Mouse (Mus musculus) thymus, postnatal 14 days (tissue): Measurements from ENCODE around the gene St5.

Experiments
- DNase-seq: peaks from one replicate; pipeline ENCODE4 v3.0.0; 2021

Gene St5

DNA sequence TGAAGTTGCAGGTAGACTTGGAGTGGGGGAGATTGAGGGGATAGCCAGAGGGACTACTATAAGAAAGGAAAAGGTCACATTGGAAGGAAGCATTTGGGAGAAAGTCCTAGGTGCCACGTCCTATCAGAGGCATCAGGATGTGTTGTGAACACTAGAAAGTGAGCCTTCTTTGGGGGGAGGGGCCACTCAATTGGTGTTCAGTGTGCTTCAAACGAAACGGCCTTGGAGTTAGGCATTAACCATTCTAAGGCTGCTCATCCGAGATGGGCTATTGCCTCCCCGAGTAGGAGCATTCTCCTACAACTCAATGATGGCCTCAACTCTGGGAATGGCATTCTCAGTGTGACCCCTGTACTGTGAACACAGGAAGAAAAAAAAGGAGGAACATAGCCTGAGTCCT lies 140.7 kb downstream of the St5 start:
- DNase-seq, result no peak

DNA sequence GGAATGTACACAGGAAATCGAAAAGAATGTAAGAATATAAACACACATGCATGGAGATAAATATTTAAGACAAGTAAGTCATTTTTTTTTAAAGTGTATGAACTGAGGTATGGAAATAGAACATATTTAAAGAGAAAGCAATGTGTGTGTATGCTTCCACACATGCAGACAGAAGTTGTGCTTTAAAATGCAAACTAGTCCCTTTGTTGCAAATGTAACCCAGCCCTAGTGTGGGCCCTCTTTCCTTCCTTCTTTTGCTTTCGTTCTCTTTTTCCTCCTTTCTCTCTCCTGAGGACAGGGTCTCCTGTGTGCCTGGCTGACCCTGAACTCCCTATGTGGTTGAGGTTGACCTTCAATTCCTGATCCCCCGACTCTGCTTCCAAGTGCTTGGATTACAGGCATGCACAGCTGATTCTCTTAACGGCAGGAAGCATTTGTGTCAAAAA lies 141.2 kb downstream of the St5 start:
- no peak for DNase-seq

DNA sequence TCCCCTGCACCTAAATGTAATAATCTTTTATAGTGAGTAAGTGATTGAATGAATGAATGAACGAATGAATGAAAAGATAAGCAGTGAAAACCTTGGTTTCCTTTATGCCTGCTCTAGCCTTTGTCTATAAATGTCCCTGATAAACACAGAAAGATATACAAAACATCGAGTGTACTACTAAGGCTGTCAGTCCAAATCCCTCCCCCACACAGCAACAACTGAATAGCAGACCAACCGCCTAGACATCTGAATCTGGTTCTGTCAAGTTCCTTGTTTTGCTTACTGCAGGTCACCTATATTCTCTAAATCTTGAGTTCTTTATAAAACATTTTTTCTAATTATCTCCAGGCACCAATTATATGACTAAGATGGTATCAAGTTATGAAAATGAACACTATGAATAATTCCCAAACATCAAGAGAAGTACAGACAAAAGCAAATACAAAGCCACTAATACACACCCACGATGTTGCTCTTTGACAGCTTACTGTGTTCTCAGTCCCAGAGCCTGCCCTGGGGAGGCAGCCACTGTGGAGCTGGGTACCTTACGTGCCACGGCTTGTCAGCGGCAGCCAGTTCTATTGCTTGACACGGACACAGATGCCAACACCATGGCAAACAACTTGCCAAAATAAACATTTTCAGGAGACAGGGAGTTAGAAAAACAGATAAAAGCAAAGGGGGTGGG lies 141.8 kb downstream of the St5 start:
- DNase-seq, result no peak

DNA sequence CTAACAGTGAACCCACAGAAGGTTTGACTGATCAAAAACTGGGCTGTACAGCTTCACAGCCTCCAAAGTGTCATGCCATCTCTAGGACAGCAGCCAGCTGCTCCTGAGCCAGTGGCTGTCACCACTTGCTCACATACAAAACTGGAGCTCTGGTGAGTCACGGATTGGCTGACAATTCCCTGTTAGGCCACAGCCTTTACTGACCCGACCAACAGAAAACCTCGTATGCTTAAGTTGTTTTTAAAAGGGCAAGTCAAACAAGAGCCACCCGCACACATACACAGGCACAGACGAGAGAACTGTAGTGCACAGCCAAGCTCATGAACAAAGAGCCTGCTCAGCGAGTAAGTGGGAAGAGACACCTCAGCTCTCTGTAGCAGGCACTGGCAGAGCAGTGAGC lies 143.9 kb downstream of the St5 start:
- DNase-seq, result no peak

DNA sequence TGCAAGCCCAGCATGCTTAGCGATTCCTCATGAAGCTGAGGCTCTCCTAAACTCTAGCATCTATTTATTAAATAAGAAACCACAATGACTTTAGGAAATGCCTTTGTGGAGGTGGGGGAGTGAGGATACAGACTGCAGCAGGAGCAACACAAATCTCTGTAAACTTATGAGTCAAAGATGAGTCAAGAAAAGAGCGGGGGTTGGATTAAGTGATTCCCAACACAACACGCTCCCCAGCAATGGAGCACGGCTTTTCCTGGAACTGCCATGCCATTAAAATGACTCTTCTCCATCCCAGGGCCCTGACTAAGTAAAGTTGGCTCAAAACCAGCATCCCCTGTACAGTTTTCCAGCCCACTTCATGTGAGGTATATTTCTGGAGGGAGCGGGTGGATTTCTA lies 156.7 kb downstream of the St5 start:
- no peak for DNase-seq

DNA sequence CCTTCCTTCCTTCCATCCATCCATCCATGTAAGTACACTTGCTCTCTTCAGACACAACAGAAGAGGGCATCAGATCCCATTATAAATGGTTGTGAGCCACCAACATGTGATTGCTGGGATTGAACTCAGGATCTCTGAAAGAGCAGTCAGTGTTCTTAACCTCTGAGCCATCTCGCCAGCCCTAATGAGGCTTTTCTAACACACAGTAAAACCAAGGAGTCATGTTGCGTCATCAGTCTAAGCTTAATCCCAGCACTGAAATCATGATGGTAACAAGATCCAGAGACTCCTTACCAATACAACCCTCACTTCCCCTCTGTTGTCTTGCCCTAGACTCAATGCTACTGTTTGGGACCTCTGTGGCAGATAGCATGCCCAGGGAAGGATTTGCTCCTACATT lies 157.2 kb downstream of the St5 start:
- no peak for DNase-seq

DNA sequence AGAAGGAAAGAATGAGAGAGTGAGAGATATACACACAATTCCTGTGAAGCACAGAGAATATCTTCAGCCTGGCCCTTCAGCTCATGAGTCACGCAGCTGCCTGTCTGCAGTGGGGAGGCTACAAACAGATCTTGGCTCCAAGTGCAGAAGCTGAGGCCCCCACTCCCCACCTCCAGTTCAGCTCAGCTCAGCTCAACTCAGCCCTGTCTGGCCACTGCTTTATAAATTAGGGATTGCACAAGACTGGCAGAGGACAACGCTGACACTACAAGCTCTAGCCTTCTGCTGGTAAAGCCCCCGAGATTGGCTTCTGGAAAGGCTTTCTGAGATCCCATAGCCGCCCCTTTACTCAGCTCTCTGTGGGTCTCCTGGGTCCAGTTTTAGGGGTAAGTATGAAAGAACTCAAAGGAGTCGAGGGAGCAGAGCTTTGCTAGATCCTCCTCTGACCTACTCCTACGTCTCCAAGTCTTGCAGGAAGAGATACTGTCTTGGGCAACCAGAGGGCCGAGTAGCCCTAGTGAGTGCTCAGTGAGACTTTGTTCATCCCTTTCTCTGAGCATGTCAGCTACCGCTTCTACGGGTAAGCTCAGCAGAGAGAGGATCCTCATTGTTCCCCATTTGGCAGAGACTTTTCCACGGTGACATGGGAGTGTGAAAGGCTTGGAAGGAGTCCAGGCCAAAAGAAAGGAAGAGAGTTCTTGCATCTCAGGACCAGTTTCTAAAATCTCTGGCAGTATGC lies 158.0 kb downstream of the St5 start:
- no peak for DNase-seq

DNA sequence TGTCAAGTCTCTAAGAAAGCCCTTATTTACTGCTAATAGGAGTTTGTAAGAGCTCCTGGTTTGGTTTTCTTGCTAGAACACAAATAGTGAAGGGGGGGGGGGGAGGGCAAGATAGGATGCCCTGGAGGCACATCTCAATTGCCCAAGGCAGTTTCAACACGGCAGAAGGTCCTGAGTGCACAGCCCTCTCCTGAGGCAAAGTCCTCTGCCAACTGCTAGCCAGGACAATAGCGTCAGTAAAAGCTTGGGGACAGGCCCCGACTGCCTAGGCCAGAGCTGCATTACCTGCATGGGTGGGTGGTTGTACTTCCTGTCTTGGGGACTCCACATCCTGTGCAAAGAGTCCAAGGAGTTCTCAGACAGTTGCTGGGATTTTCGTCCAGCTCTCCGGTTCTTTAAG lies 158.6 kb downstream of the St5 start:
- no peak for DNase-seq

DNA sequence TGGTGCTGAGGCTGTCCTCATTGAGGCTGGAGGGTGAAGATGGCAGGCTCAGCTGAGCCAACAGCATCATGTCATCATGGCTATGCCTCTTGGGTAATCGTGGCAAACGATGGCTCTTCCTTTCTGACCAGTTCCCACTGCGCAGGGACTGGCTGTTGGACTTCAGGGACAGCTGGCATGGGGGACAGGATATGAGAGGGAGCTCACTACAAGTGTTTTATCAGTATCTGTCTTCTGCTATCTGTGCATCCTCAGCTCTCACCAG lies 161.1 kb downstream of the St5 start:
- no peak for DNase-seq

GRCm38 (mm10) chr7:109541609-109542363 lies 161.6 kb downstream of the St5 start:
- DNase-seq, result no peak

DNA sequence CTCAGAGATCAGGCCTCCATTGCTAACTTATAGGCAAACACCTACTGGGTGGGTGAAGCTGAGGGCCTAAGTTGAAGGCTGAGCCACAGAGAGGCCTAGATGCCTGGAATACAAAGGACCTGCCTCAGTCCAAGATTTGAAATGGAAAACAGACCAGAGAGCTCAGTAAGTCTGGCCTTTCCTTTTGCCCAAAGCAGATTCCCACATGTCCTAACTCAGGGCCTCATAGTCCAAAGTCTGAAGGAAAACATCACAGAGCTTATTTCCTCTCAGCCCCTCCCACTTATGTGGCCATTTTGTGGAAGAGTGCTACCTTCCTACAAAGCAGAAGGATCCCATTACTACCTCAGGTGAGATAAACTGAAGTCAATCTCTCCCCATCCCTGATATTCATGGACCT lies 162.5 kb downstream of the St5 start:
- DNase-seq, result no peak

- no peak for DNase-seq
Measured at GRCm38 (mm10) chr7:109536451-109536946, 166.9 kb downstream of the St5 start.

GRCm38 (mm10) chr7:109534921-109535320 lies 168.5 kb downstream of the St5 start:
- no peak for DNase-seq

- no peak for DNase-seq
Measured at GRCm38 (mm10) chr7:109533888-109534287, 169.5 kb downstream of the St5 start.

DNA sequence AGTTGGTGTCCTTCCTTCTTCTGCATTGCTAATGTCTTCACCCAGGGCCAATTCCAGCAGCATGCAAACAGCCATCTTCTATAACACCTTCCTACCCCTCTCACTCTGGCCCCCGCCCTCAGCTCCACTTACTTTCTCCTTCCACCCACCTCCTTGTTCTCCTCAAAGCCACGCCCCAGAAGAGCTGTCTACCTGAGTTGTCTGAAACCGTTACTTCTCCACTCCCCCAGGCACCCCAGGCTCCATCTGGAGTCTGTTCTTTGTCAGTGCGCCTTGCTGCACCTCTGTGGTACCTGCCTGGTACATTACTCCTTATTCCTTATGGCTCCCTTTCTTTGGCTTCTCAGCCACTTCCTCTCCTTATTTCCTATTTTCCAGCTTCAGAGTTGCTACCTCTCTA lies 170.3 kb downstream of the St5 start:
- DNase-seq, result no peak

- no peak for DNase-seq
Measured at GRCm38 (mm10) chr7:109532691-109533090, 170.7 kb downstream of the St5 start.

DNA sequence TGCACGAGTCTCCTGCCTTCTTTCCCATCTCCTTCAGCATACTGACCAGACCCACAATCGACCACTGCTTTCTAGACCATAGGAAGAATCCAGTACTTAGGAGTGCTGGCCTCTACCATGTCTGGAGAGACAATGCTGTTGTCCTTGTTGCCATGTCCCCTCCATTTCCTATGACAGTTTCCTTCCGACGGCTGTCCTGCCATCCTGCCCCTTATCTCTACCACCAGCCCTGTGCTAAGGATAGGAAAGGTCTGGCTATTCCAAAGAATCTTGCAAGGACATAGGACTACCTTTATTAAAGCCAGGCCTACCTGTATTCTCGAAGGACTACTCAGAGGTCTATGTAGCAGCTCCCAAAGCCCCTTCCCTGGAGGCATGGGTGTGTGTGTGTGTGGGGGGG lies 171.9 kb downstream of the St5 start:
- no peak for DNase-seq

- DNase-seq, result no peak
Measured at GRCm38 (mm10) chr7:109529741-109530140, 173.7 kb downstream of the St5 start.

DNA sequence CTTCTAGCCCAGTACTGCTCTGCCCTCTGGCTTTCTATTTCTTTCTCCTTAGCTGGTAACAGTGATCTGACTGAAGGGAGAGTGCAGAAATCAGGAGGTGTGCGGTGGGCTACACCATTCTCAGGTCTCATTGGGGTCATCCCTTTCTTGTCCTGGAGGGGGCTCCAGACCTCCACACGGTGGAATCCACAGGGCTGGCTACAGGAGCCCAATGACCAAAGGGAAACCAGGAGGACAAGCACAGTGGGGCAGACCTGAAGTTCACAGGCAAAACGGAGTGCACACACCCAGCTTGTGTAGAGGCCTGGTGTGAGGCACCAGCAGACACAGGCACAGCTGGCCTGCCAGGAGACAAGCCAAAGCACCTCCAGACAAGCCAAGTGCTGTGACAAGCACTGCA lies 175.0 kb downstream of the St5 start:
- DNase-seq, result peak; percentile 17

DNA sequence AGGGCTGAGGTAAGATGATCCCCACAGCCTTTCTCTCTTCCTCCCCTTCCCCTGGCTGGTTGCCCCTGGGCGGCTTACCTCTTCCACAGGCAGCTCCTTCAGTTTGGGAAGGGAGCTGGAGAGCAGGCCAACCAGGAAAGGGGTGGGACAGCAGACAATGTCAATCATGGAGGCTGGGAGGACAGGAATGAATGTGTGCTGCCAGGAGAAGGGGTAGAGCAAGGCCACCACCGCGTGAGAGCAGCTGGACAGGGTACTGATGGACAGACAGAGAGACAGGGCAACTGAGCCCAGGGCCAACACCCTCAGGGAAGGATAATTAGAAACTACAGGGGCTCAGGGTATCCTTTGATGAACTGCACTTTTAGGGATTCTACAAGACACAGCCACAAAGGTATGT lies 175.9 kb downstream of the St5 start:
- DNase-seq, result no peak

DNA sequence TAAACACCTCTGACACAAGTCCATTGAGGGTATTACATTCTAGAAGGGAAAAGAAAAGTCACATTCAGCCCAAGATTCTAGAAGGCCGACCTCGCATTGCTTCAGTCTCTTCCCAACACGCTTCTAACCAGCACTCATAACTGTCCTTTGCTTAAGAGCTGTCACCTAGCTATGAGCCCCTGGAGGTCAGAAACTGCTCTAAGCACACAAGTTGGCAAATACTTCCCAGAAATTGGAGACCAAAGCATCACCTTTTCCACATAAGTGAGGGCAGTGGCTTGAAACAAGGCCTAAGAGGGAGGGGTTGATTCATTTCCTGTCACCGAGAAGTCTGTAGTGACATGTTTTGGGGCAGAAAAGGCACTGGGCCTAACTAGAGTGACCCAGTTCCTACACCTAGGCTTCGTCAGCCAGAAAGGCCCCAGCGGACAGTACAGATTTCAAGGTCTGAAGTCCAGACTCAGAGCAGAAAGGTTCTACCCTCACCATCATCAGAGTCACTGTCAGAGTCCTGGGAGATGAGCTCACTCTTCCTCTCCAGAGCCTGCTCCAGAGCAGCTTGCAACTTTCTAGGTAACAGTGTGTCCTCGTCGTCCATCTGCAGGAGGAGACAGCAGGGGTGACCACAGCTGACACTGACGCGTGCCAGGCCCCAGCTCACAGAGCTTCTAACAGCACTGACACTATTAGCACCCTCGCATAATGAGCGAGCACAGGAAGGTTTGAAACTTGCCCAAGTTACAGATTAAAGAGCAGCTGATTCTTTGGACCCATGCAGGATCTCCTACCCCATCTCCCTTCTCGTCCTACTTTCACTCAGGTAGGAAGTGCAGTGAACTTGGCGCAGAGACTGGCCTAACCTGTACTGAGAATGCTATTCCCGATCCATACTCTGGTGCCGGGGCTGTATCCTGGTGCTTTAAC lies 177.4 kb downstream of the St5 start:
- no peak for DNase-seq

DNA sequence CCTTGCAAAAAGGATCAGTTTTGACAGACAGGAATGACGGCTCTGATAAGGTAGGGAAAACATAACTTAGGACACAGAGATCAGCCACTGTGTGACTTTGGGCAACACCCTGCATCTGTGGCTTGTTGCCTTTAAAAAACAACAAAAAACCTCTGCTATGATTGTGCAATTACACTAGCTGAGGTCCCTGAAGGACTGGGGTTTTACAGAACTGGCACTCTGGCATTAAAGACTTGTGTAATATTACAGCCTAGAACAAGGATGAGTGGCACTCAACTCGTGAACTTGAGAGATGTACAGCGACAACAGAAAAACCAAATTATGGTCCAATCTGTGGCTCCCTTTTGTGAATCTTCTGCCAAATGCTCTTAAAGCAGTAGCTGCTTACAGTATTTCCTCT lies 178.6 kb downstream of the St5 start:
- DNase-seq, result no peak

DNA sequence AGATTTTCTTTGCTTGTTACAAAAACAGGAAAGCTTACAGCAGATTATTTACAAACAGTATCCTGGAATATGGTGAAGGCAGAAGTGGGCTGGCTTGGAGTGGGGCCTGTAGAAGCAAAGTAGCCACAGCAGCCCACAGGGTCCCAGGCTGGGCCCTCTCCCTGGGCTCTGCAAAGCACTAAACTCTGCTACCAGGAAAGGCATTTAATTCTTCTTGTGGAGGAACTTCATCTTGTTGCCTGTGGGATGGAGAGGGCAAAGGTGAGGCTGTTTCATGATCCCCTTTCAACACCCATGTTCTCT lies 179.0 kb downstream of the St5 start:
- DNase-seq, result no peak
